Mouse (Mus musculus): Measurements from ENCODE around the gene Ccnb2.

Ccnb2 gene

GRCm38 (mm10) chr9:70383750-70384149 lies 37.6 kb downstream of the Ccnb2 start:
- no peak for DNase-seq

- no peak for DNase-seq
Observed at GRCm38 (mm10) chr9:70382091-70382490, 39.3 kb downstream of the Ccnb2 start.

GRCm38 (mm10) chr9:70379502-70380467 lies 41.6 kb downstream of the Ccnb2 start:
- DNase-seq: no peak

- DNase-seq: no peak
Observed at GRCm38 (mm10) chr9:70371638-70372037, 49.7 kb downstream of the Ccnb2 start.

GRCm38 (mm10) chr9:70366898-70367297 lies 54.4 kb downstream of the Ccnb2 start:
- peak in 1 of 2 experiments; percentile 4 for DNase-seq

- DNase-seq: no peak
Observed at GRCm38 (mm10) chr9:70365915-70366314, 55.4 kb downstream of the Ccnb2 start.

- DNase-seq: no peak
Observed at GRCm38 (mm10) chr9:70364741-70365140, 56.6 kb downstream of the Ccnb2 start.

- no peak for DNase-seq
Observed at GRCm38 (mm10) chr9:70359402-70360131, 61.8 kb downstream of the Ccnb2 start.
